Mouse (Mus musculus) heart, adult 2 months (tissue): ENCODE measurements around the gene Tspan9. TPM values are rescaled to one million over a fixed set of nuclear protein-coding genes. Genes with fewer than 3 reads are reported as not detected.
A peak's percentile ranks its signal among the peaks of the same experiment; 100 is the strongest.

Experiments
- DNase-seq, 2 experiments: peaks; one replicate each; pipeline ENCODE4 v3.0.0; 2021
- H3K27ac ChIP-seq: fragments of 200-600 bp; 2 replicates; pipeline ENCODE4 v1.8.1; 2022
- H3K27me3 ChIP-seq: fragments of 200-500 bp; 2 replicates; pipeline ENCODE4 v1.6.1; 2012; ENCODE audit warnings: mild to moderate bottlenecking, low read length, inconsistent platforms, mixed read lengths; ENCODE audit not compliant: control insufficient read depth, insufficient read depth
- H3K36me3 ChIP-seq: fragments of 200-500 bp; 2 replicates; pipeline ENCODE4 v1.6.1; 2012; ENCODE audit warnings: low read length, inconsistent platforms; ENCODE audit not compliant: control insufficient read depth, insufficient read depth
- H3K4me1 ChIP-seq: fragments of 200-500 bp; 2 replicates; pipeline ENCODE4 v1.6.1; 2011; ENCODE audit warnings: low read length; ENCODE audit not compliant: control insufficient read depth, insufficient read depth
- H3K4me3 ChIP-seq: fragments of 200-600 bp; 2 replicates; pipeline ENCODE4 v1.8.1; 2022
- H3K79me2 ChIP-seq: fragments of 200-500 bp; replicated peaks from 2 replicates; pipeline ENCODE4 v1.6.1; 2012; ENCODE audit warnings: mild to moderate bottlenecking, inconsistent platforms, low read length, moderate library complexity, mixed read lengths; ENCODE audit not compliant: control insufficient read depth, insufficient read depth
- H3K9ac ChIP-seq: fragments of 200-500 bp; 2 replicates; pipeline ENCODE4 v1.6.1; 2012; ENCODE audit warnings: low read depth, mild to moderate bottlenecking, control low read depth, inconsistent platforms, low read length, mixed read lengths
- CTCF ChIP-seq: fragments of 200-600 bp; IDR thresholded peaks from 2 replicates; pipeline ENCODE4 v1.8.1; 2022; ENCODE audit warnings: antibody characterized with exemption, mild to moderate bottlenecking, moderate library complexity
- EP300 ChIP-seq: fragments of 200-500 bp; IDR thresholded peaks from 2 replicates; pipeline ENCODE4 v1.6.1; 2011; ENCODE audit warnings: low read depth, low read length, control low read depth; ENCODE audit not compliant: insufficient read depth
- POLR2A ChIP-seq: fragments of 200-500 bp; IDR thresholded peaks from 2 replicates; pipeline ENCODE4 v1.6.1; 2011; ENCODE audit warnings: mild to moderate bottlenecking, low read depth, low read length, control low read depth; ENCODE audit not compliant: insufficient read depth
- WGBS: fragments of 180-500 bp; shearing (Covaris S2); methylation state at CpG from one replicate; pipeline ENCODE4 v1.1.7; 2018; 5-methylcytosine and 5-hydroxymethylcytosine counted together
- intact Hi-C: fragments of 180-260 bp; cut with DNase I; formaldehyde crosslinking; loops from one replicate; pipeline ENCODE4 v1.15.1; 2025
- polyA plus RNA-seq: library from polyadenylated mRNA; depleted of rRNA; stranded (reverse); fragments of >200 nt; gene quantifications from 2 replicates; pipeline ENCODE4 v1.2.3, GENCODE M21; 2012
- total RNA-seq, 2 experiments: library from RNA; stranded (reverse); gene quantifications; 2 replicates each; pipeline ENCODE4 v1.2.3; 2021

The Tspan9 gene
- total and polyA plus RNA-seq, 3 experiments, result 84.9 to 104 (median 88.5) TPM

DNA sequence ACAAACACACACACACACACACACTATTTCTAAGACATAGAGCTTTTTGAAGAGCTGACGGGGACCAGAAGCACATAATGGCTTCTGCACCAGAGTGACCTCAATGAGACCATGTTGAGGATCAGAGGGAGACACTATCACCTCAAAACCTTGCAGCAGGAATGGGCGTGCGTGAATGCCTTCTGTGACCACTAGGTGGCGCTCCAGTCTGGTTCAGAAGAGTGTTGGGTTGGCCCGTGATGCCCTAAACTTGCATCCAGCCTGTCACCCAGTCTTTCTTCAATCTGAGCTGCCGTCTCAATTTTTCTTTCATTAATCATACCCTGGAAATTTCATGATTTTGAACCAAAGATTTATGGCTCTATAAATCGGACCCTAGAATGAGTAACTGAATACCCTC lies 173.3 kb downstream of the Tspan9 start:
- no peaks in the 10 kb centered on the region; the same call in 1 of the 2 replicates for H3K79me2 ChIP-seq
- no peak overlapping the region for H3K9ac ChIP-seq
- no peak overlapping the region for H3K4me3 ChIP-seq
- intact Hi-C loops, result loop anchor here (1.0 to 10.0 kb wide), 4 partner anchors 59 to 335 kb away; partner anchors contain the start of gene Tead4
- H3K27ac ChIP-seq, result no peak overlapping the region
- no peaks in the 10 kb centered on the region for H3K4me1 ChIP-seq
- no peaks in the 10 kb centered on the region for H3K27me3 ChIP-seq
- peak; percentile 96 for TF ChIP-seq EP300
- no peak for TF ChIP-seq POLR2A
- peak; percentile 97 for TF ChIP-seq CTCF
- no peaks in the 10 kb centered on the region for H3K36me3 ChIP-seq
- 15% methylated on average over 7 of the region's 7 CpGs for WGBS
- peak; percentile 72 to 83 for DNase-seq

DNA sequence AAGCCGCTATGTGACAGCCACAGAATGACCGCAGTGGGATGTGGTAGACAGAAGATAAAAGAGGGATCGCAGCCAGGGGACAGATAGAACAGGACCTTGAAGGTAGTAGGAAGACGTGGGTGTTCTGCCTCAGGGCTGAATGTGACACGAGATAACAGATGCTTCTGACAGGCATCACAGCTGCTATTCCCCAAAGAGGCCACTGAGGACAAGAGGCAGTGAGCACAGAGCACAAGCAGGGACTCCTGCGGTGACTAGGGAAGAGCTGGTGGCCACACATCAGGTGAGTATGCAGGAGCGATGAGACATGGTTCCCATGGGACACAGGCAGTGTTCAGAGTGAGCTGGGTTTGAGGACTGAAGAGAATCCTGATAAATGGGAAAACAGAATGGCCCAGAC lies 173.7 kb downstream of the Tspan9 start:
- no peak overlapping the region for H3K4me3 ChIP-seq
- no peak overlapping the region for H3K27ac ChIP-seq
- intact Hi-C loops, result loop anchor here (1.0 to 10.0 kb wide), 4 partner anchors 59 to 335 kb away; partner anchors contain the start of gene Tead4
- no peaks in the 10 kb centered on the region; the same call in 1 of the 2 replicates for H3K79me2 ChIP-seq
- H3K9ac ChIP-seq, result no peak overlapping the region
- no peak for DNase-seq
- no peaks in the 10 kb centered on the region for H3K4me1 ChIP-seq
- H3K27me3 ChIP-seq, result no peaks in the 10 kb centered on the region
- no peak for TF ChIP-seq POLR2A
- no peak for TF ChIP-seq CTCF
- no peak for TF ChIP-seq EP300
- H3K36me3 ChIP-seq, result no peaks in the 10 kb centered on the region
- 69% methylated on average over 7 of the region's 7 CpGs for WGBS

GRCm38 (mm10) chr6:127965497-127965896 lies 177.9 kb downstream of the Tspan9 start:
- intact Hi-C loops, result no loop called here
- Histone ChIP-seq H3K4me3 (no peak overlapping the region), H3K27me3 (no peaks in the 10 kb centered on the region), H3K4me1 (no peaks in the 10 kb centered on the region), H3K9ac (no peak overlapping the region), H3K79me2 (no peaks in the 10 kb centered on the region; the same call in 1 of the 2 replicates), H3K27ac (no peak overlapping the region), H3K36me3 (no peaks in the 10 kb centered on the region)
- no peak for TF ChIP-seq POLR2A
- TF ChIP-seq CTCF, result peak; percentile 41
- WGBS, result 62% methylated on average over 8 of the region's 8 CpGs
- no peak for DNase-seq

DNA sequence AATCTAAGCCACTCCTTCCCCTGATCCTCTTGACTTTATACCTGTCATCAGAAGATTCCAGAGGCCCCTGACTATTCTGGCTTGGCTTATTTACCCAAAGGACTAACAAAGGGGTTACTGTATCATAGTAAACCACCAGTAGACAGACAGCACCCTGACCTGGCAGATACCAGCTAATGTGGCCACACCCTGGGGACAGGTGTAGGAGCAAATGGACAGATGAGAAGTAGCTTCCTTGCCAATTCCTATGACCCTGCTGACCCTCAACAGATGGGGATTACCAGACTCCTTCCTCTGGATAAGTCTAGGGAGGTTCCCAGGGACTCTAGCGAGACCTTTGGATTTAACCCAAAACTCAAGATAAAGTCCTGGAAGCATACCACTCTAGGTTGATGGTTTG lies 183.2 kb downstream of the Tspan9 start:
- DNase-seq, result no peak
- WGBS, result 59% methylated on average over 1 of the region's 1 CpGs
- TF ChIP-seq EP300 (no peak), POLR2A (no peak), CTCF (no peak)
- Histone ChIP-seq H3K79me2 (no peaks in the 10 kb centered on the region), H3K36me3 (no peaks in the 10 kb centered on the region), H3K4me1 (no peaks in the 10 kb centered on the region), H3K9ac (no peak overlapping the region), H3K4me3 (no peak overlapping the region), H3K27ac (no peak overlapping the region), H3K27me3 (no peaks in the 10 kb centered on the region)
- intact Hi-C loops, result no loop called here

GRCm38 (mm10) chr6:127956172-127956571 lies 187.2 kb downstream of the Tspan9 start:
- WGBS, result 75% methylated on average over 5 of the region's 5 CpGs
- intact Hi-C loops, result no loop called here
- Histone ChIP-seq H3K79me2 (no peaks in the 10 kb centered on the region), H3K9ac (no peak overlapping the region), H3K4me1 (no peaks in the 10 kb centered on the region), H3K27me3 (no peaks in the 10 kb centered on the region), H3K36me3 (no peaks in the 10 kb centered on the region), H3K27ac (no peak overlapping the region), H3K4me3 (no peak overlapping the region)
- no peak for DNase-seq
- no peak for TF ChIP-seq POLR2A

GRCm38 (mm10) chr6:127953071-127953470 lies 190.3 kb downstream of the Tspan9 start:
- H3K27me3 ChIP-seq, result no peaks in the 10 kb centered on the region
- H3K4me1 ChIP-seq, result no peaks in the 10 kb centered on the region
- intact Hi-C loops, result no loop called here
- no peak overlapping the region for H3K4me3 ChIP-seq
- TF ChIP-seq CTCF (no peak), POLR2A (no peak), EP300 (no peak)
- DNase-seq, result no peak
- H3K36me3 ChIP-seq, result no peaks in the 10 kb centered on the region
- no peak overlapping the region for H3K9ac ChIP-seq
- H3K27ac ChIP-seq, result no peak overlapping the region
- WGBS, result 73% methylated on average over 4 of the region's 4 CpGs
- no peaks in the 10 kb centered on the region for H3K79me2 ChIP-seq

- DNase-seq, result no peak
- H3K4me1 ChIP-seq, result no peaks in the 10 kb centered on the region
- no peak overlapping the region for H3K27ac ChIP-seq
- H3K36me3 ChIP-seq, result no peaks in the 10 kb centered on the region
- H3K79me2 ChIP-seq, result no peaks in the 10 kb centered on the region
- 78% methylated on average over 7 of the region's 7 CpGs for WGBS
- TF ChIP-seq EP300, result no peak
- TF ChIP-seq POLR2A, result no peak
- no peak for TF ChIP-seq CTCF
- H3K27me3 ChIP-seq, result no peaks in the 10 kb centered on the region
- intact Hi-C loops, result loop anchor here (2.0 to 10.0 kb wide), 3 partner anchors 65 to 445 kb away; no protein-coding TSS in a partner anchor
- no peak overlapping the region for H3K4me3 ChIP-seq
- H3K9ac ChIP-seq, result no peak overlapping the region
Observed at GRCm38 (mm10) chr6:127949885-127950284, 193.5 kb downstream of the Tspan9 start.
